Mouse (Mus musculus): Measurements from ENCODE around the gene Tbc1d2b.

Tbc1d2b gene

DNA sequence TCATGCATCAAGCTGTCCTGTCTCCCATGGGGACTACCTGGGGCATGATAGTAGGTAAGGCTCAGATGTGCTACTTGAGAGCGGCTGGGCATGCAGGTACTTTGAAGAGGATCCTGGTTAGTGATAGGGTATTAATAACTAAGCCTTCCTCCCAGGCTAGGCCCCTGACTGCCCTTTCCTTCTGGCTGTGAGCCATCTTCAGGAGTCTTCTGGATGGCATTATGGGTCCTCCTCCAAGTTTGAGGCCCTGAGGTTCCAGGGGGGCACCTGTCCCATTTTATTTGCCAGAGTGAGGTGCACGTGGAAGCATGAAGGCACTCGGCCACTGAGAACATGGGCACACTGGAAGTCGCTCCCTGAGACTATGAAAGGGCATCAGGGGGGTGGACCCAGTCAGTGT, 70.1 kb downstream of the Tbc1d2b start:
- no peak for DNase-seq

DNA sequence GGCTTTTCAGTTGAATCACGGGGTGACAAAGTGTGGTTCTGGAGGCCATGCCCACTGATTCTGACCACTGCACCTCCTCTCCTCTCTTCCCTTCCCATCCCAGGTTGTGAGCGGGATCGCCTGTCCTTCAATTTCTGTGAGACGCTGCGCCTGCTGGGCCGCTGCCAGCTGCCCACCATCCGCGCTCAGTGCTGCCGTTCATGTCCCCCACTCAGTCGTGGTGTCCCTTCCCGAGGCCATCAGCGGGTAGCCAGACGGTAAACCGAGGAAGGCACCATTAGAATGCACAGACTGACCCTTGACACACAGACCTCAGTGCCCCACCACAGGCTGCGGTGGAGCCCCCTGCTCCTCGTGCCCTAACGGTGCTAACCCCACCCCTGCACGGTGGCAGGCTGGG, 71.0 kb downstream of the Tbc1d2b start:
- no peak for DNase-seq

DNA sequence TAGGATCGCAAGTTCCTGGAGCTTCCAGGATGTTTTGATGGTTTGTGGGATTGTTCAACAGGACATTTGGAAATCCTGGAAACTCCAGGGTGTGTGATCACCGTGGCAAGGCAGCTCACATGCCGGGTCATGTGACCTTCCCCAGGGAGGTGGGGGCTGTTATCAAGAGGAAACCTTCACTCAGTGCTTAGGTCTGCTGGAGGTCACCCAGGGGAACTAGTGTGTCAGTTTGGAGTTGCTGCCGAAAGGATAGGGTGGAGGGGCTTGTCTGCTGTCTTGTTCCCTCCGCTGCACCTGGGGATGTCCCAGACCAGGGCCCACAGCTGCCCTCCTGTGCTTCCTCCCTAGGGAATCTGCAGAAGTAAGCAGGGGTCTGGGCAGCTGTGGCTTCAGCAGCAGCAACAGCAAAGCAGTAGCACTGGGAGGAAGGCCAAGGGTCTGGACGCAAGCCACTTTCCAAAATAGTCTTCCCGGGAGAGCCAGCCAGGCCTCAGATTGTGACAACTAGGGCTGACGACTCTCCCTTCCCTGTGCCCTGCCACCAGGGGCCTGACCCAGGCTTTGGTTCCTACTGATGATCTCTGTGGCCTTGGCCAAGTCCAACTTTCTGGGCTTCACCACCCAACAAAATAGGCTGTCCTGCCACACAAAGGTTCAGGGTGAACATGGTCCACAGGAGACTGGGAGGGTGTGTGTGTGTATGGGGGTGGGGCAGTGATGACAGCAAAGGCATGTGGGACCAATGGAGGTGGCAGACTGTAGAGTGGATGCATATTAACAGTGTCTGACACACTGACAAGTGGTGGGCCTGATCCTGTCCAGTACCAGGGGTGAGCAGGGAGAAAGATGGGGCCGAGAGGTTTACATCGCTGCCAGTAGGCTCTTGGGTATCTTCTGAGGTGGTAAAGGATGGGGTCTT, 71.8 kb downstream of the Tbc1d2b start:
- peak; percentile 64 for DNase-seq

DNA sequence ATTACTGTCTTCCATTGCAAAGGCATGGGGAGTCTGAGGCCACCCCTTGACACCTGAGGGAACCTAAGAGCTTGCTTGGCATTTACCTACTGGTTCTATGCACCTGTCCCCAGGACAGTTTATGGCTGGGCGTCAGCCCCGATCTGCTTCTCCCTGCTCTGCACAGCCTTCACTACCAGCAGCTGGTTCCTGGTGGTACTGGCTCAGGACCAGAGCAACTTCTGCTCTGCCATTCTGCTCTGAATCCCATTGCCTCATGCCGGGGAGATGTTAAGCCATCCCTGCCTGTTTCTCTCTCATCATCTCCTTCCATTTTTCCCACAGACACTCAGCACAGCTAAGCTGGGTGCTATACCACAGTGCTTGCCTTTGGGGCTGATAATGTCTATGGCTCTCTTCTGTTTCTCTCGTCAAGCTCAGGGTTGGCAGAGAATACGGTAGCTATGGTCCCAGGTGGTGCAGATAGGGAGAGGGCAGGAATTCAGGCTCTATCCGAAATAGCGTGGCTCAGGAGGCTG, 72.7 kb downstream of the Tbc1d2b start:
- no peak for DNase-seq

DNA sequence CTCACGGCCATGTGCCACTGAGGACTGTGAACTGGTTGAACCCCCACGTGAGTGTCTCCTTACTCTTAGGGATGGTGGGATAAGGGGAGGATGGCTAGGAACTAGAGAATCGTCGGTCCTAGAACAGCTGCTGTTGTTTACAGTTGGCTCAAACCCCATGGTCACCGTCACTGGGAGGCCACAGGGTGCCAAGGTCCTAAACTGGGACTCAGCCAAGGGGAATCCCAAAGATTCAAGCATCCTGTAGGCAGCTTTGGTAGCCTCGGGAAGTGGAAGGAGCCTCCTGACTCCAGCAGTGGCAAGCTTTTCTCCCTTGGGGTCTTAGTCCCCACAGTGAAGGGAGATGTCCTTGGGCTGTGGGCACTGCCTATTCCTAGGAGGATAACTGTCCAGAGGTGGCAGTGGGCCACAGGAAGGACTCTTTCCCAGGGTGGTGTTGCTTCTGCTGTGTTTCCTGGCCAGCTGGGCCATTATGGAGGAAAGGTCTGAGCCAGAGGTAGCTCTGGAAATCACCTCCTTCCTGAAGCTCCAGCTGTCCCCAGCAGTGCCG, 73.4 kb downstream of the Tbc1d2b start:
- DNase-seq = no peak

DNA sequence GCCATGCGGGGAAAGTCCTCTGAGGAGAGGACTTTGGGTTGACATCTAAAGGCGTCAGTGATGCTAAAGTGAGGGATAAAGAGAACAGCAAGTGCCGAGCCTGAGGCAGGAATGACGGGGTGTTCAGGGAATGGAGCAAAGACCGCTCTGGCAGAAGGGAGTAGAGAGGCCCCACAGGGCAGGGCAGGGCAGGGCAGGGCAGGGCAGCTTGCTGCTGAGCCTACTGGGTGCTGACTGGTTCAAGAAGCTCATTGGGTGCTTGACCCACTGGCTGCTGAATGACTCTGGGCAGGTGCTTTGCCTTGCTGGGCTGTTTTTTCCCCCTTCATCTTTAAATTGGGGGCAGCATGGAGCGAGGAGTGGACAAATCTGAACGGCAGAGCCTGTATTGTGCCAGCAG, 74.3 kb downstream of the Tbc1d2b start:
- no peak for DNase-seq

DNA sequence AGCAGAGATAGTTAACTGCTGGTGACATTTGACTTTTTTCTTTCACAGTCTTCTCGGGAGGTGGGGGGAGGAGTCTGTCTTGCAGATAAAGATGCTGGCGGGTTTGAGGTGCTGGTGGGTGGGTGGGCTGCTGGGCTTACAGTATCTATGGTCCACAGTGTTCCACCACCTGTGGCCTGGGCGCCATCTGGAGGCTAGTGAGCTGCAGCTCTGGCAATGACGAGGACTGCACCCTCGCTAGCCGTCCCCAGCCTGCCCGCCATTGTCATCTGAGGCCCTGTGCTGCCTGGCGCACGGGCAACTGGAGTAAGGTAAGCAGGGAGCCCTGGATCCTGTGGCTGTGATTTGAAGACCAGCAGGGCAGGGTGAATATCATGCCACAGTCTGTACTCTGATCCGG, 75.6 kb downstream of the Tbc1d2b start:
- DNase-seq = no peak

DNA sequence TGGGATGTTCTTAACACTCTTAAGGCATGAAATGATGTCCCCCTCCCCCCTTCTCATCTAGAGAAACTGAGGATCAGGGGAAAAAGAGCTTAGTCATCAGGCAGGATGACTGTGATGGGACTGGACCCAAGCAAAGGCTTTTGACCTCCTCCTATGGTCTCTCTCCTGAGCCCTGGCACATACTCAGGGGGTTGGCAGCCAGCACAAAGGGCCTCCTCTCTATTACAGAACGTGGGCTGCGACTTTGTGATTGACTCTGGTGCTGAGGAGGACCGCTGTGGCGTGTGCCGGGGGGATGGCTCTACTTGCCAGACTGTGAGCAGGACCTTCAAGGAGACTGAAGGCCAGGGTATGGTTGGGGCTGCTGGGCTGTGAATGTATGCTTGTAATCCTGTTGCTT, 81.2 kb downstream of the Tbc1d2b start:
- no peak for DNase-seq

DNA sequence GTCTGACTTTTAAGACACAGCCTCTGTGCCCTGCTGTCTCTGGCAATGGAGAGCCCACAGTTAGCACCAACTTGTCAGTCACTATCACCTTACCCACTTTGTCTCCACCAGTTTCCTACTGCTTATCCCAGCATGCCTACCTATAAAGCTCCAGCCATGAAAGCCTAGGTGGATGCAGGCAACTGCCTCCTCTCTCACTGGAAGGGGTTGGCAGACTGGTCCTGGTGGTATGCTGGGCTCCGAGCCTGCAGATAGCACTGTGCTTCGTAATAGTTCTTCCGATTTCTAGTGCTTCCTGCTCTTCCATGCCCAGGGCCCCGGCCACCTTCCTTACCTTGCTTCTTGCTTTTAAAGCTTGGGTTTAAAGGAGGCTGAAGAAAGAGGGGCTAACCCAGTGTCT, 81.7 kb downstream of the Tbc1d2b start:
- no peak for DNase-seq

DNA sequence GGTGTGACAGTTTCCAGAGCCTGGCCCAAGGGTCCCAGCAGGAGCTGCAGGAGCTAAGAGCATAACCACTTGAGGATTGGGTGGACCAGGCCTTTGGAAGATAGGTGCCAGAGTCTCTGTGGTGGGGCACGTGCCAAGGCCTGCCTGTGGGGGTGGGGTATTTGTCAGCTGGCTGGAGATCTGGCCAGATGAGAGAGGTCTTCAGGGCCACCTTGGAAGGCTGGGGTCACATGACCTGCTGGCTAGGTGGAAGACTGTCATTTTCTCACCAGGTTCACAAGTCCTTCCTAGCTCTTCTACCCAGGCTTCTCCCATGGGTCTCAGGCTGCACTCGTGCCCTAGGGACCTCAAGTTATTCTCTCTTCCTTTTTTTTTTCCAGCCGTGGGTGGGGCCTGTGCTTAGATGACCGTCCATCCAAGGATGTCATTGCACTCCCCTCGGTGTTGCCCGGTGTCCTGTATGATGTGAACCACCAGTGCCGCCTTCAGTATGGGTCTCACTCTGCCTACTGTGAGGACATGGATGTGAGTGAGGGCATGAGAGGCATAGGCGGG, 85.2 kb downstream of the Tbc1d2b start:
- no peak for DNase-seq

DNA sequence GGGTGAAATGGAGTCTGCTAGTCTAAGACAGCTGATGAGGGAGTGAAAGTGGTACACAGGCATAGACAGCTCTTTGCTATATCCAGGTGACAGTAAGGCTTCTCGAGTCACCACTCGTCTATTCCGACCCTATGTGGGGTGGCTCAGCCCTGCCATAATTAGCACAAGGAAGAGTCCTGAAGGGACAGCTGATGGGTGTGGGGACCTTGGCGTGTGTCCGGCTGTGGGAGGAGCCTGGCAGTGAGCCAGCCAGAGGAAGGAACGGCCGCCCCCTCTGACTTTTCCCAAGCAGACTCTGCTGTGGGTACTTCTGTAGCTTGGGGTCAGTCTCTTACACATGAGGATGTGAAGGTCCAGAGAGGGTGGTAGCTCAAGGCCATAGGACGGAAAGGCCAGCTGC, 86.5 kb downstream of the Tbc1d2b start:
- DNase-seq = no peak

DNA sequence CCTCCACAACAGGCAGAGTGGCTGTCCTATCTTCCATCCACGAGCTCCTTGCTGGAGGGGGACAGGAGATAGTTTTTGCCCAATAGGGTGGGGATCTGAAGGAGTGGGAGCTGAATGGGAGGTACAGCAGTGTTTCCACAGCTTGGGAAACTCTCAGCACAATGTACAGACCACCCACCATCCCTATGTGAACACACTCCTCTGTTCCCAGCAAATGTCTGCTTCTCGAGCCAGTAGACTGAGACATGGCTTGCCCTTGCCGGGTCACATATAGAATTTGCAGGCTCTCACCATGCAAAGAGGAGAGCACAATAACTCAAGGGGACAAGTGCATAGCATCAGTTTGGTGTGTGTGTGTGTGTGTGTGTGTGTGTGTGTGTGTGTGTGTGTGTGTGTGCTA, 87.1 kb downstream of the Tbc1d2b start:
- no peak for DNase-seq

DNA sequence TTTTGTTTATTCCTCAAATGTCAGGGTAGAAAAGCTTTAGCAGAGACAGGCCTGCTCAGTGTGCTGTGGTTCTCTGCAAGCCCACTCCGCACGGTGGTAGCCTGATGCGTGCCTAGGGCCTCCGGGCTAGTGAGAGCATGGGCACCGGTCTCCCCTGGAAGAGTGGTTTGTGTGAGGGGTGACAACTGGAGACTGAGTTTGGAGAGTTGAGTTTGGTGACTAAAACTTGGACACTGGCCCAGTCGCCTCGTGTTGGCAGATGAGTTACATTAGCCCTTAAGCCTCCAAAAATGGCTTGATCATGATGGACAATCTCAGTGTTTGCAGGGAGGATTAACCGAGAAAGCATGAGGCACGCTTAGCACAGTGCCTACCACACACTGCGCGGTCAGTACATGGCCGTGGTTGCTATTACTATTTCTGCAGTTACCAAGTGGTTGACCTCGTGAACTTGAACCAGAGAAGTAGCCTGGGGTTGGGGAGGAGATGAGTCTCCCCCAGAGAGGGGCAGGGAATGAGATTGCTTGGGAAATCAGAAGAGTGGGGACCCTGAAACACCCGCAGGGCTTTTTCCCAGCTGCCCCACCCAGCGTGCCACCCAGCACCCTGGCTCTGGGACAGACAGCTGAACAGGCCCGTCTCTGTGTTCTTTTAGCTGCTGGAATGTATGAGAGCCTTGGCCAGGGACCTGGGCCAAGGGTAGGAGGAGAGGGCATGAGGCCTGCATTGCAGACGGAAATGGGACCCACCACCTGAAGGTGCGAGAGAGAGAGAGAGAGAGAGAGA, 87.8 kb downstream of the Tbc1d2b start:
- DNase-seq = no peak

DNA sequence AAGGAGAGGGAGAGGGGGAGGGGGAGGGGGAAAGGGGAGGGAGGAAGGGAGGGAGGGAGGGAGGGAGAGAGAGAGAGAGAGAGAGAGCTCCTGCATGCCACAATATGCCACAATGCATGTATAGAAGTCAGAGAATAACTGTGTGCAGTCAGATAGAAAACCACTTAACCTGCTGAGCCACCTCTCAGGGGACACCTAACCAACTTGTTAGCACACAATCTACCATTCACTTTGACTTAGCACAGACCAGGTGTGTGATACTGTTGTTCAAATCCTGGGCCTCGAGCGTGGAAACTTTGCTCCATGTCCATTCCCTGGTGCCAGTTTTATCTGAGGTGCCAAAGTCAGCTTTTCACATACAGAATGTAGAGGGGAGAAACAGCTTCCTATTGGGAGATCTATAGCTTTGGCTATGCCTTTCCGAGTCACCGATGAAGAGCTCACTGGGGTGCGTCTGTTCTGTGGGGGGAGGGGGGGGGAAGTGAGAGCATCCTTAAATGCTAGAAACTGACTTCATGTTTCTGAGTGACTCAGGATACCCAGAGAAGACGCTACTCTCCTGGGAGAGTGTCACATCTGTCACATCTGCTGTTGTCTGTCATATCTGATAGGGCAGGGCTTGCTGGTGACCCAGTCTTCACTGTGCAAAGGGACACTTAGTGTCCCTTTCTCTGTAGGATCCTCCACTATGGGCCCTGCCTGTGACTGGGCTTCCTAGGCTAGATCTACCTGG, 88.8 kb downstream of the Tbc1d2b start:
- no peak for DNase-seq

DNA sequence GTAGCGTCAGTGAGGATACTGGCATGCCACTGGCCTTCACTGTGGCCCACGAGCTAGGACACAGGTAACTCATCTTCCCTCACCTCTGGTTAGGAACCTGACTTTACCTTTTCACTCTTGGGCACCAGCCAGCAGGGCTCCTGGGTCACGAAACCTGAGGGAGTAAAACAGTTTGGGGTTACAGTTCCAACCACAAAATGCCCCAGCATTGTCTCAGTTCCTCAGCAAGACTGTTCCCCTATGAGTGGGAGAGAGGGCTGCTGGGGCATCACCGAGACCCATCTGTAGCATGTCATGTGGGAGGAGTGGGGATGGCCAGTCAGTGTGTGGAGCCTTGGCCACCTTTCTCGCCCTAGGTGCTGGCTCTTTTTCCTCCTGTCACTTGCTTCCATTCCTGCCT, 91.2 kb downstream of the Tbc1d2b start:
- no peak for DNase-seq

DNA sequence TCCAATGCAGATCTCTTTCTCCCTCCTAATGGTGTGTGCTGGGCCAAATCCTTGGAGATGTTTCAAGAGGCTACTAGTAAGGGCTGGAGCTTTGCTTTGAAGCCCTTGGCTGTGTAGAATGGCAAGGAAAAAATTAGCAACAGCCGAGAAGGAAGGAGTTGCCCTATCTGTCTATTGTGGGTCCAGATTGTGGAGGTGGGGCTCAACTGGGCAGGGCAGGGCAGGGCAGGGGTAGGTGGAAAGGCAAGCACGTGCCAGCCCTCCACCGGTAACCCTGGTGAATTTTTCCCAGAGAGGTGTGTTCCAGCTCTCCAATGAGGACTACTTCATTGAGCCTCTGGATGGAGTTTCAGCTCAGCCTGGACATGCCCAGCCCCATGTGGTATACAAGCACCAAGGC, 97.3 kb downstream of the Tbc1d2b start:
- DNase-seq = no peak

DNA sequence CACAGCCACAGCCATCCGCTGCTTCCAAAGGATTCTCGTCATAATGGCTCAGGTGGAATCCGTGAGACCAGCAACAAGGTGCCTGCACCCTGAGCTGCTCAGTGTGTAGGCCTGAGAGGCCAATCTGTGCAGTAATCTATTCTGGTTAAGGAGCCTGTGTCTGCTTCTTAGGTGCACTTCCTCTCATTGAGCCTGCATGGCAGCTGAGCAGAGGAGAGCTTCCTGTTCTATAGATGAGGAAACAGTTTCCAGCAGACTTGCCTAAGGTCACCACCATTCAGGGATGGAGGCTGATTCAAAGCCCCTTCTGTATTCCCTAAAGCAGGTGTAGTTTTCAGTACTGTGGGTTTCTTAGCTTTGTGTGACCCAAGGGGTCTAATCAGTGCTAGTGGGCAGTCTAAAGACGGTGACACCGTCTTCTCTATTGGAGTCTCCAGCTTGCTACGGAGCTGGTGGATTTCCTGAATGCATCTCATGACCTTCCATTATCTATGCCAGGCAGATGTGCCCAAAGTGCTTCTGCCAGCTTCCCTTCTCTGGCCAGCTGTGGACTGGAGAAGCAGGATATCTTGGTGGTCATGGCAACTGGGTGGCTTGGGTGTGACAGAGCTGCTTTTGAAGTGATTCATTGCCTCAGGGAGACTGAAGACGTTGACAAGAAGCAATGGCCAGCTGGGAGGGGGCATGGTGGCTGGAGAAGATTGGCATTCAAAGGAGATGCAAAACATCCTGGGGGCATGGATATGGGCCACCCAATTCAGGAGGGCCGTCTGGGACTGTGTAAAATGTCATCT, 97.9 kb downstream of the Tbc1d2b start:
- no peak for DNase-seq

DNA sequence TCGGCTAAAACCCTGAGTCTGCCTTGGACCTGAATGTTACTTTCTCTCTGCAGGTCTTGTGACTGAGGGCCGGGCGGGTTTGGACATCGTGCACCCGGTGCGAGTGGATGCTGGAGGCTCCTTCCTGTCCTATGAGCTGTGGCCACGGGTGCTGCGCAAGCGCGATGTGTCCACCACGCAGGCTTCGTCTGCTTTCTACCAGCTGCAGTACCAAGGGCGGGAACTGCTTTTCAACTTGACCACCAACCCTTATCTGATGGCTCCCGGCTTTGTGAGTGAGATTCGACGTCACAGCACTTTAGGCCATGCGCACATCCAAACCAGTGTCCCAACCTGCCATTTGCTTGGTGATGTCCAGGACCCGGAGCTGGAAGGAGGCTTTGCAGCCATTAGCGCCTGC, 99.2 kb downstream of the Tbc1d2b start:
- no peak for DNase-seq

DNA sequence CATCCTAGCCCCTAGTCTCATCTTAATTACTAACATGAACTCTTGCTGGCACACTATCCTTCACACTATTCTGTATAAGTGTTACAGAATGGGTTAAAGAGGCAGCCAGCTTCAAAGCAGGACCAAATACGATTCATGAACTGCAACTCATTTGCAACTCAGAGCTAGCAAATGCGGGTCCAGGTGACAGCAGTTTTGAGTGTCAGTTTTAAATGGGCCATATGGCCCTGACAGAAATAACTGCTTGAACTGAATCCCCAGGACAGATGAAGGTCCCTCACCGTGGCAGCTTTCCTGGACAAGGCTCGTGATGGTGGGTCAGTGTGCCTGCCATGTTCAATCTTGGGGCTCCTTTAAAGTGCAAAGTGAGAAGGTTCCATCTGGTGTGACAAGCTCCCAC, 100.6 kb downstream of the Tbc1d2b start:
- DNase-seq = no peak

DNA sequence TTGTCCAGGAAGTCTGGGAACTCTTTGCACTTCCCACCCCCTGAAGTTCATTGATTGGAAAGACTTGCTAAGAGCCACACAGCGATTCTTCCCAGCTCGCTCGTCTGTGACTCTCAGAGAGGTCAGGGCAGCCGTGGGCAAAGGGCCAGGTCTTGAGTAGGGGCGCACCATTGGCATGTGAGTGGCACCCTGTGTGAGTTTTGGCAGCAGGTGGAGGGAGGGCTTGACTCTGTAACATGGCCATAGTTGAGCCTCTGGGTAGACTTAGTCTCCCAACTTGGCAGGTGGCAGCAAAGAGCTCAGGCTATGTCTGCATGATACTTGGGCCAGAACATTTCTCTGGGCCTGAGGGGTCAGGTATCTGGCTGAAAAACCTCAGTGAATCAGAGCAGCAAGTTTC, 104.0 kb downstream of the Tbc1d2b start:
- DNase-seq = no peak

DNA sequence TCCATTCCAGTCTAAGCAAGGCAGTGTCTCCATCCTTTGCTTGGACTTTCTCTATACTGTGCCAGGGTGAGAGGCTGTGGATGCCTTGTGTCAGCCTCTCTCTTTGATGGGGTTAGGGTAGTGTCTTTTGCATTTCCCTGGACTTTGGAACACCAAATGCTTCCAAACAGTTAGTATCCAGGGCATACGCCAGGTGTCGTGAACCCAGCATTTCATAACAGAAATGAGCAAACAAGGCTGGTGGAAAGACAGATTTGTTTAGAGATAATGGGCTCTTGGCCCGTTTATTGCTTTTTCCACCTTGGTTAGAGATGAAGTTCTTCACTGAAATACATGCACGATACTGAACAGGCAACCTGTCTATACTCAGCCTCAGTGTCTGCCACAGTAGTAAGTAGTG, 105.0 kb downstream of the Tbc1d2b start:
- no peak for DNase-seq
